Mouse (Mus musculus) heart, adult 2 months (tissue): ENCODE data around the gene Shc1. TPM values are rescaled to one million over a fixed set of nuclear protein-coding genes. Genes with fewer than 3 reads are reported as not detected.

Experiments used
- DNase-seq, 2 experiments: peaks; one replicate each; pipeline ENCODE4 v3.0.0; 2021
- H3K27ac ChIP-seq: fragments of 200-600 bp; 2 replicates; pipeline ENCODE4 v1.8.1; 2022
- H3K27me3 ChIP-seq: fragments of 200-500 bp; 2 replicates; pipeline ENCODE4 v1.6.1; 2012; ENCODE audit warnings: mild to moderate bottlenecking, low read length, inconsistent platforms, mixed read lengths; ENCODE audit not compliant: control insufficient read depth, insufficient read depth
- H3K36me3 ChIP-seq: fragments of 200-500 bp; 2 replicates; pipeline ENCODE4 v1.6.1; 2012; ENCODE audit warnings: low read length, inconsistent platforms; ENCODE audit not compliant: control insufficient read depth, insufficient read depth
- H3K4me1 ChIP-seq: fragments of 200-500 bp; 2 replicates; pipeline ENCODE4 v1.6.1; 2011; ENCODE audit warnings: low read length; ENCODE audit not compliant: control insufficient read depth, insufficient read depth
- H3K4me3 ChIP-seq: fragments of 200-600 bp; 2 replicates; pipeline ENCODE4 v1.8.1; 2022
- H3K79me2 ChIP-seq: fragments of 200-500 bp; replicated peaks from 2 replicates; pipeline ENCODE4 v1.6.1; 2012; ENCODE audit warnings: mild to moderate bottlenecking, inconsistent platforms, low read length, moderate library complexity, mixed read lengths; ENCODE audit not compliant: control insufficient read depth, insufficient read depth
- H3K9ac ChIP-seq: fragments of 200-500 bp; 2 replicates; pipeline ENCODE4 v1.6.1; 2012; ENCODE audit warnings: low read depth, mild to moderate bottlenecking, control low read depth, inconsistent platforms, low read length, mixed read lengths
- CTCF ChIP-seq: fragments of 200-600 bp; IDR thresholded peaks from 2 replicates; pipeline ENCODE4 v1.8.1; 2022; ENCODE audit warnings: antibody characterized with exemption, mild to moderate bottlenecking, moderate library complexity
- EP300 ChIP-seq: fragments of 200-500 bp; IDR thresholded peaks from 2 replicates; pipeline ENCODE4 v1.6.1; 2011; ENCODE audit warnings: low read depth, low read length, control low read depth; ENCODE audit not compliant: insufficient read depth
- POLR2A ChIP-seq: fragments of 200-500 bp; IDR thresholded peaks from 2 replicates; pipeline ENCODE4 v1.6.1; 2011; ENCODE audit warnings: mild to moderate bottlenecking, low read depth, low read length, control low read depth; ENCODE audit not compliant: insufficient read depth
- WGBS: fragments of 180-500 bp; shearing (Covaris S2); methylation state at CpG from one replicate; pipeline ENCODE4 v1.1.7; 2018; 5-methylcytosine and 5-hydroxymethylcytosine counted together
- intact Hi-C: fragments of 180-260 bp; cut with DNase I; formaldehyde crosslinking; loops from one replicate; pipeline ENCODE4 v1.15.1; 2025
- polyA plus RNA-seq: library from polyadenylated mRNA; depleted of rRNA; stranded (reverse); fragments of >200 nt; gene quantifications from 2 replicates; pipeline ENCODE4 v1.2.3, GENCODE M21; 2012
- total RNA-seq, 2 experiments: library from RNA; stranded (reverse); gene quantifications; 2 replicates each; pipeline ENCODE4 v1.2.3; 2021

Shc1 gene
- total and polyA plus RNA-seq, 3 experiments = 31.6 to 32.4 (median 32.0) TPM

DNA sequence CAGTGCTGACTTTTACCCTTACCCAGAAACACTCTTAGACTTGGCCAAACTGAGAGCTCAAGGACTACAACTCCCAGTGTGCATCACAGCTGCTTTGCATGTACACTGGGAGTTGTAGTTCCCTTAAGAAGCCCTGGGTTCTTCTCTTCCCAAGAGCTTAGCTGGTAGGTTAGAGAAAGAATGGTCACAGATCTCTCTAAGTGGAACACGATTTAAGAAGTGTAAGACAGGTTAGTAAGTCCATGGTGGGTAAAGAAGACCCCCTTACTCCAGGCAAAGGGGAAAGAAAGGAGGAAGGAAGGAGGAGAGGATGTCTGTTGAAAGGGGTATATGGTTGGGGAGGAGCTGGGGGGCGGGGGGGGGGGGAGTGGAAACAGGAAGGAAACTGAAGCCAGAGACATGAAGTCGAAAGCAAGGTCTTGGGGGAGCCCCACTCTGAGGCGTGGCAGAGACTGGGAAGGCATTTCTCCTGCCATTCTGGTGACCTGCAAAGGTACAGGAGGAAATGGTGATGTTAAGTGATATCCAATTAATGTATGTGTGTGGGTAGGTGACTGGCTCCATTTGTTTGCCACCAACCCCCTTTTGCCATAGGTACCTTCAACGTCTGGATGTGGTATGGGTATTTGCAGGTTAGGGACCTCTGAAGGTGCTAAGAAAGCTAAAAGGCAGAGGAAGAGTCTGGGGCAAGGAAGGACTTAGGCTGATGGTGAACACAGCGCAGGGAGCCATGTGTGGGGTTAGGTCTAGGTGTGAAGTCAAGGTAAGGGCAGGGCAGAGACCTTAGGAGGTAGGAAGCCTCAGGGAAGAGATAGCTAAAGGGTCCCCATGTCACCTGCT, 29.1 kb upstream of the Shc1 start:
- Histone ChIP-seq H3K9ac (no peak overlapping the region), H3K79me2 (no peaks in the 10 kb centered on the region; the same call in 1 of the 2 replicates), H3K4me3 (no peak overlapping the region), H3K27me3 (no peaks in the 10 kb centered on the region), H3K27ac (peak overlapping the region; percentile 94), H3K4me1 (peaks cover 13% of the 10 kb centered on the region), H3K36me3 (no peaks in the 10 kb centered on the region)
- WGBS = 45% methylated on average over 6 of the region's 6 CpGs
- intact Hi-C loops = no loop called here
- TF ChIP-seq EP300 (no peak), POLR2A (no peak), CTCF (no peak)
- DNase-seq = peak in 1 of 2 experiments; percentile 46

DNA sequence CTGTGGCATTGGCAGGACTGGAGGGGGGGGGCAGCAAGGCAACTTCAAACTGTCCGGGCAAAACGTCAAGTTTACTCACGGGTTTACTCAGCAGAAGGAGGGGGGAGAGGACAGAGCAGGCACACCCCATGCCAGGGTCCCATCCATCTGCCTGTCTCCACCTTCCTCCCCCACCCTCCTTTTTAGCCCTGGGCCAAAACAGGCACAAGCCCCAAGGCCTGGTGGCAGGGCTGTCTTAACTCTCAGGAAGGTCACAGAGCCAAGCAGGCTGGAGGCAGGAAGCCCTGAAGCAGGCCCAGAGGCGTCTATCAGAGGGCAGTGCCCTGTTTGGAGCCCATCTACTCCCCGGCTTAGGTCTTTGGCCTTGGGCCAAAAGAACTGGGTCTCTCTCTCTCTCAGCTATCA, 28.1 kb upstream of the Shc1 start:
- no peak overlapping the region for H3K4me3 ChIP-seq
- DNase-seq = peak; percentile 63 to 78
- peak overlapping the region; percentile 94 for H3K27ac ChIP-seq
- peak; percentile 61; the same call in 1 of the 2 replicates for TF ChIP-seq EP300
- TF ChIP-seq POLR2A = peak; percentile 52; the same call in 1 of the 2 replicates
- TF ChIP-seq CTCF = no peak
- intact Hi-C loops = no loop called here
- no peaks in the 10 kb centered on the region for H3K27me3 ChIP-seq
- no peaks in the 10 kb centered on the region; the same call in 1 of the 2 replicates for H3K79me2 ChIP-seq
- H3K36me3 ChIP-seq = no peaks in the 10 kb centered on the region
- 25% methylated on average over 5 of the region's 5 CpGs for WGBS
- H3K9ac ChIP-seq = 0 out of 2 replicates have a peak overlapping the region, but pooled peaks have one; percentile 20
- peaks cover 13% of the 10 kb centered on the region for H3K4me1 ChIP-seq

DNA sequence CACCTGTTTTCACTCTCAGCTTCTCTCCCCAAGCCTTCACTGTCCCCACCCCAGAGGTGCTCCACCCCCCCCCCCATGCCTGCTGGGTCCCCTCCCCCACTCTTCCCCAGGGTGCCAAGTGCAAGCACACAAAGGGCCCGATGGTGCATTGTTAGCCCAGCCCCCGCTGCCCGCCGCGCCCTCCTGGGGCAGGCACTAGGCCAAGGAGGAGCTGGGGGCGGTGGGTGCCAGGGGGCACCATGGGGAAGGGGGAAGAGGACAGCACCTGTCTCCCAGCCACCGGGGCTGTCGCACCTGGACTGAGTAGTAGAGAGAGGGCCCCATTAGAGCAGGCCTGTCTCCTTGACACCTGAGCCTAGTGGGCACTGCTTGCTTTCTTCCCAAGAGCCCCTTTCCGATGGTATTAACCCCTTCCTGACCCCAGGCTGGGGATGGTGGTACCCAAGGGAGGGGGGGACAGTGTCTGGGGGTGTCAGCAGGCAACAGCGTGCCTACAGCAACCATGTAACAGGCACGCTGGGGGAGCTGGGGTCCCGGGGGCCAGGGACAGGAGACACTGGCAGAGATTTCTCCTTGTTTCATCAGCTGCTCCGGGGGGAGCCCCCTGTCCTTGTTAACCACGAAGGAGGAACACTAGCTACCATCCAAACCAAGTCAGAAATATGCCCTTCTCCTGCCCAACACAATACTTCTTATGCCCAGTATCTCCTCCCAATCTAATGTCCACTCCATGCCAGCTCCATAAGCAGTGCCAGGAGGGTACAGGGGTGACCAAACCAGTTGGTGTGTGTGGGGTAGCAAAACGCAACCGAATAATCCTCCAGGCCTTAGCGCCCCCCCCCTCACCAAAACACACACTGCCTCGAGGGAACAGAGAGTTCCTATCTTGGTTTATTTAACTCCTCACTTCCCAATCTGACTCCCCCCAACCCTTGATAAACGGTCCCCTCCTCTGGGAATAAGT, 27.3 kb upstream of the Shc1 start:
- intact Hi-C loops = no loop called here
- peak overlapping the region; percentile 94 for H3K27ac ChIP-seq
- WGBS = 19% methylated on average over 19 of the region's 19 CpGs

DNA sequence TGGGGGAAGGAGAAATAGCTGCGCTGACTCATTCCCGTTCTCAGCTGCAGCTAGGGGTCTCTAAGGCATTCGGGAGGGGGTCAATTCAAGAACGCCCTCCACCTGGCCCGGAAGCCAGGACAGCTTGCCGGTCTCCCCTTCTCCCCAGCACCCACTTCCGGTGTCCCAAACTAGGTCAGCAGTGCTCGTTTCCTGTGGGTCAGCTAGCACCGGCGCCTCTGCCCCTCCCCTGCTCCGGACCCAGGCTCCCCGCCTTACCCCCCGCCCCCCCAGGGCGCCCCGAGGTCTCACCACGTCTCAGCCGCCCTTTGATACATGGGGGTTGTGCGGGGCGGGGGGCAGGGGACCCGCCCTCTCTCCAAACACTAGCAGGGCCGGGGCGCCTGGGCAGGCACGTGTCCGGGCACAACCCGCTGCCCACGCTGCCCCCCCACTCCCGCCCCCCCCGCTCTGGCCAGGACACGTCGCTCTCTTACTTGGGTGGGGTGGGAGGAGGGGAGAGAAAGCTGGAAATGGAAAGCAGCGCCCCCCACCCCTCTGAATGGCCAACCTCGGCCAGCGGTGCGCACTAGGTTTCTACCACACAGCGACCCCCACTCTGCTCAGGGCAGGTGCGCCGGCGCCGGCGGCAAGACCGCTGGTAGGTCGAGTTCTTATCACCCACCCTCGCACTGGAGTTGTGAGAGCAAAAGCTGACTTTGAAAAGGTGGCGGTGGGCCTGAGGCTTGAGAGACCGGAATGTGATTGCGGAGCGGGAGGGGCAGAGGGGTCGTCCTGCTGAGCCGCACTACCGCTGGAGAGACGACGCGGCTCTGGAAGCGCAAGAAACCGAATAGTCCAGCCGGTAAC, 26.4 kb upstream of the Shc1 start:
- H3K36me3 ChIP-seq = no peaks in the 10 kb centered on the region
- no peaks in the 10 kb centered on the region; the same call in 1 of the 2 replicates for H3K79me2 ChIP-seq
- WGBS = under 1% methylated on average over 53 of the region's 56 CpGs
- TF ChIP-seq POLR2A (peak; percentile 53), EP300 (0 out of 2 replicates have a peak, but pooled peaks have one; percentile 26), CTCF (no peak)
- DNase-seq = peak; percentile 81 to 86
- H3K4me3 ChIP-seq = peak overlapping the region; percentile 78
- peaks cover 13% of the 10 kb centered on the region for H3K4me1 ChIP-seq
- H3K27ac ChIP-seq = peak overlapping the region; percentile 94
- H3K27me3 ChIP-seq = no peaks in the 10 kb centered on the region
- intact Hi-C loops = loop anchor here (2.0 kb wide), 1 partner anchor 37 kb away; no protein-coding TSS in a partner anchor
- peak overlapping the region; percentile 75 for H3K9ac ChIP-seq

More for the DNA sequence above, 27.3 kb upstream of the Shc1 start:
- Histone ChIP-seq H3K4me1 (peaks cover 13% of the 10 kb centered on the region), H3K9ac (peak overlapping the region; percentile 75), H3K36me3 (no peaks in the 10 kb centered on the region), H3K4me3 (peak overlapping the region; percentile 78), H3K27me3 (no peaks in the 10 kb centered on the region), H3K79me2 (no peaks in the 10 kb centered on the region; the same call in 1 of the 2 replicates)
- peak; percentile 61 to 62 for DNase-seq
- TF ChIP-seq POLR2A = no peak

DNA sequence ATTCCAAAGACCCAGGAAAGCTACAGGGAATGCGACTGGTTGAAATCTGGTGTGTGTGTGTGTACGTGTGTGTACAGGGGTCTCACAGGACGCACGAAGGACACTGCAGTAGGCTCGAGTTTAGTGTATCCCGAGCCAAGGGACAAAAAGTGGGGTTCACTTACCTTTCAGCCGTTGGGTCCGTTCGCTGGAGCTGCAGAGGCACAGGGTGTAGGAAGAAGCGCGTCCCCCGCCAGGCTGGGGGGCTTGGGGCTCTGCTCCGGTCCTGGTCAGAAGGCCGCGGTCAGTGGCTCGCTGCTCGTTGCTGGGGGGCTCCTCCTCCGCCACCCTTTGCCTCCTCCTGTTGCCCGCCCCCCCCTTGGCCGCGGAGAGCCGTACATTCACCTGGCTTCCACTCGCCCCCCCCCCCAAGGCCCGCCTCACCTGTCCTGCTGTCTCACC, 25.4 kb upstream of the Shc1 start:
- Histone ChIP-seq H3K27ac (peak overlapping the region; percentile 94), H3K4me3 (peak overlapping the region; percentile 78), H3K27me3 (no peaks in the 10 kb centered on the region), H3K4me1 (peaks cover 13% of the 10 kb centered on the region), H3K79me2 (no peaks in the 10 kb centered on the region), H3K9ac (peak overlapping the region; percentile 75), H3K36me3 (no peaks in the 10 kb centered on the region)
- no peak for TF ChIP-seq POLR2A
- no peak for TF ChIP-seq CTCF
- peak; percentile 61 to 67 for DNase-seq
- intact Hi-C loops = loop anchor here (2.0 kb wide), 1 partner anchor 38 kb away; no protein-coding TSS in a partner anchor
- WGBS = 0% methylated on average over 24 of the region's 24 CpGs
